Mouse (Mus musculus) megakaryocyte, adult 5-6 weeks (primary cell): Measurements from ENCODE around the gene Hdc. TPM values are rescaled to one million over a fixed set of nuclear protein-coding genes. Genes with fewer than 3 reads are reported as not detected.

Source experiments
- ATAC-seq: 2 replicates; pipeline ENCODE4 v1.8.0; 2016; ENCODE audit warnings: mild to moderate bottlenecking, inconsistent platforms; ENCODE audit not compliant: poor library complexity, severe bottlenecking
- total RNA-seq, 2 experiments: library from RNA; stranded (forward) in 1 of 2; stranded (reverse) in 1 of 2; fragments of 153-499, 151-499 nt in 1 of 2; fragments of 221-1000, 200-1000 nt in 1 of 2; gene quantifications; 2 replicates each; pipeline versions ENCODE4 v1.2.3 to v1.2.4; 2015 to 2017

Gene Hdc
- total RNA-seq, 2 experiments from 2014 or later, result 21.5 to 42.8 TPM

DNA sequence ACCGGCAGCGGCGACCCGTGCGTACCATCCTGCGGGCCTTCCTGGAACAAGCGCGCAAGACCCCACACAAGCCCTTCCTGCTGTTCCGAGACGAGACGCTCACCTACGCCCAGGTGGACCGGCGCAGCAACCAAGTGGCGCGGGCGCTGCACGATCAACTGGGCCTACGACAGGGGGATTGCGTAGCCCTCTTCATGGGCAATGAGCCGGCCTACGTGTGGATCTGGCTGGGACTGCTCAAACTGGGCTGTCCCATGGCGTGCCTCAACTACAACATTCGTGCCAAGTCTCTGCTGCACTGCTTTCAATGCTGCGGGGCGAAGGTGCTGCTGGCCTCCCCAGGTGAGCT, 65.8 kb downstream of the Hdc start:
- ATAC-seq, result no peak

DNA sequence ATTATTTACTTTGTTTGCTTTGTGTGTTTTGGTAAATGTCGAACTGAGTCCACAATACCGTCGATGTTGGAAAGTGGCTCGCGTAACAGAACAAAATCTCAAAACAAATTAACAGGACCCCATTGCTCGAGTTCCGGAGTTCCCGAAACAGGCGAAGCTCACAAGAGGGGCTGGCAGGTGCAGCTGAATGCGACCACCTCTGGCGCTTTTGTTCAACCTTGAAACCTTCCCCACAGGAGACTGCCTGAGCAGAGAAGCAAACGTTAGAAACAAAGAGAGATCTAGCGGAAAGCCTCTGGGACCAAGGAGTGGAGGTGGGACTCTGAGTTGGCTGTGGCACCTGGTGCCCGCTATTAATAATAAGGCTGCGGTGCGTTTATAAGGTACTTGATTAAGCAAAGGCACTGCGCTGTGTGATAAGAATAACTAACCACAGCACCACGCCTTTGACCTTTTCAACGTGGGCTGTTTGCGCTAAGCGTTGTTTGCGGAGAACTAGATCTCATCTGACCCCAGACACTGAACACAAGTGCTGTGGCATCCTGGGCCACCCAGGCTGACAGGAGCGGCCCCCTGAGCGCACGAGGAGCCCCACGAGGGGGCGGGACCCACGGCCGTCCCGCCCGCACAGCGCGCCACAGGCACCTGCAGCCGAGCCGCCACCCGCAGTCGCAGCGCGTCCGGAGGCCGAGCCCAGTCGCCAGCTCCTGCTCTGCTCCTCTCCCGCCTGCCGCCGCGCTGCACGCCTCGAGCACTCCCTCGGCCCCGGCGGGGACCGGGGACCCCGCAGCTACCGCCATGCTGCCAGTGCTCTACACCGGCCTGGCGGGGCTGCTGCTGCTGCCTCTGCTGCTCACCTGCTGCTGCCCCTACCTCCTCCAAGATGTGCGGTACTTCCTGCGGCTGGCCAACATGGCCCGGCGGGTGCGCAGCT, 66.5 kb downstream of the Hdc start, which contains the start of gene Slc27a2:
Gene Slc27a2 (plus strand): TSS at position 51 of the 934 bp plus-strand sequence.
- peak; percentile 64 for ATAC-seq

DNA sequence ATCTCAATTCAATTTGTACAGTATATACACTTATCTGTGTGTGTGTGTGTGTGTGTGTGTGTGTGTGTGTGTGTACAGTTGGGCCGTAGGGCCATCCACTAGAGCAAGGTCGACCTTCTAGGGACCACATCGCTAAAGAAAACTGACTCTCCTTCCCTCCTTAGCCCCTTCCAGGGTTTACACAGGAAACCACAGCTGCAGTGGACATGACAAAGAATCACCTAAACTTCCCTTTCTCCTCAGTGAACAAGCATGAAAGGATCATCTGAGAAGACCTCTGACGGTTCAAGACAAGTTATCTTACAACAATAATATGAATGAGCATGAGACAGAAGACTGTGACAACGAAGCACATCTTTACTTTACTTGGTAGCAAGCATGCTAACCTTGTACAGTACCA, 67.2 kb downstream of the Hdc start:
- ATAC-seq, result peak; percentile 44; the same call in 1 of the 2 replicates

DNA sequence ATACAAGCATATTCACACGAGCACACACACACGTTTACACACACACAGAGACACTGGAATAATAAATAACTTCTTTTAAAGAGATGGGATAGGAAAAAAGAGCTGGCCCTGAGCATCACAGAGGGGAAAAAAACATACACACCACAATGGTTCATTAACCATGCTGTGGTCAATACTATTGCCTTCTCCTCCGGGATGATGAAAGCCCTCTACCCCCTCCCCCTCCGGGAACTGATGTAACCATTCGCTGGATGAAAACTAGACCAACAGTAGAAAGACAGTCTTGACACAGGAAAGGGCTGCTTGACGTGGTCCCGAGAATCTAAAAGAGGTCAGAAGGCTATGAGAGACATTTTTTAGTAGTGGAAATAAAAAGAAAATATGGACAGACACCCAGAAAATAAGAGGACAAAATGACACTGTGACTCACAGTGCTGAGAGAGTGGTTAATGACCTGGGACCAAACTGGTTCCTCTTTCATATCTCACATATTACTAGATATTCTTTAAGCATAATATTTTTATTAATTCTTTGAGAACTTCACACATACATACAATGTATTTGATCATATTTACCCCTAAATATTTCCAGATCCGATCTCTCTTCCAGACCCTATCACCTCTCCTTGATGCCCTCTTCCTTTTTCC, 67.7 kb downstream of the Hdc start:
- ATAC-seq, result peak; percentile 63

DNA sequence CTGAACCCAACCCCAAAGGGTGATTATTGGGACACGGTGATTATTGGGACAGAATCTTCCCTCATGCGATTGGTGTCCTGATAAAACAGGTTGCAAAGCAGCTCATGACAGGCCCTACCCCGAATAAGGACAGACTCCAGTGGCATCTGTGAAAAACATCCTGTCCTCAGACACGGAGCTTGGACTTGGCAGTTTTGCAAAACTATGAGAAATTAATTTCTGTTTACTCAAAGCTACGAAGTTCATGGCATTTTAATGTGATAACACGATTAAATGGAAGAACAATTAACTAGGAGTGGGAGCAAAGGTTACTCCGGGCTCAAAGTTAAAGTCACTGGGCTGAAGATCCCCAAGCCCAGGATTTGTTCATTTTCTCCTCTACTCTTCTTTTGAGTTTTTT, 69.4 kb downstream of the Hdc start:
- no peak for ATAC-seq

DNA sequence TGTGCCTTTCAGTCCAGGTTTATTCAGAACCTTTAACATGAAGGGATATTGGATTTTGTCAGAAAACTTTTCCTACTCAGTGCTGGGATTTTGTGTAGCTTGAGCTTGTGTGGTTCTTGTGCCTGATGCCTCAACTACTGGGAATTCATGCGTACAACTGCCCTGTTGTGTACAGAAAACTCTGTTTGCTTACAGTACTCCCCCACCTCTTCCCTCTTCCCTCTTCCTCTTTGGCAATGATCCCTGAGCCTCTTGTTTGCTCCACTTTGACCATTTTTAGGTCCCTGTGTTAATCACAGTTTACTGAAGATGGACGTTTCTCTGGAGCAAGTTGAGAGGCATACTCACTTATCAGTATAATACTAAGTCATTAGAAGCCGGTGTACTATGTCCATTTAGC, 72.7 kb downstream of the Hdc start:
- no peak for ATAC-seq

DNA sequence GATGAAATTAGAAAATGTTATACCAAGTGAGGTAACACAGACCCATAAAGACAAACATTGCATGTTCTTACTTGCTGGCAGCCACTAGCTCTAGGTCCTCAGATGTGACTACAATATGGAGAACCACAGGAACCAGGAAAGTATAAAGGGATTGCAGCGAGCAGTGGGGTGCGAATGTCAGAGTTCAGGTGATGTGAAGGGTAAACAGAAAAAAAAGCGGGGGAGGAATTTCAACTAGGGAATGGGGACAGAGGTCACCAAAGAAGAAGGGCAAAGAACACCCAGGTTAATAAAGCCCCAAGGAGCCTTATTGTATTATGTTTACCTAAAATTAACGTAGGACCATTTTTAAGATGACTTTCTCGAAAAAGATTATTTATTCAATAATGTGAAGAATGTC, 73.8 kb downstream of the Hdc start:
- no peak for ATAC-seq

Other genes starting within 250 kb of the Hdc start
- gene Atp8b4, start 118.6 kb downstream of the Hdc start, total RNA-seq (2015), result 108 TPM in 2 replicates
- gene Atp8b4, start 118.6 kb downstream of the Hdc start, total RNA-seq (2017), result 123 and 127 TPM in 2 replicates
- not detected in 2 replicates for gene Slc27a2, start 66.9 kb downstream of the Hdc start, total RNA-seq (2015)
- 0.07 and 0.53 TPM in 2 replicates for gene Slc27a2, start 66.9 kb downstream of the Hdc start, total RNA-seq (2017)
- gene Gabpb1, start 57.0 kb upstream of the Hdc start, total RNA-seq (2015), result 33.0 and 34.7 TPM in 2 replicates
- gene Gabpb1, start 57.0 kb upstream of the Hdc start, total RNA-seq (2017), result 23.5 and 29.8 TPM in 2 replicates
- gene Usp8, start 88.0 kb upstream of the Hdc start, total RNA-seq (2015), result 65.6 and 66.3 TPM in 2 replicates
- 68.0 and 88.7 TPM in 2 replicates for gene Usp8, start 88.0 kb upstream of the Hdc start, total RNA-seq (2017)
- gene Usp50, start 164.2 kb upstream of the Hdc start, total RNA-seq (2015), result 0.47 and 0.66 TPM in 2 replicates
- gene Usp50, start 164.2 kb upstream of the Hdc start, total RNA-seq (2017), result 0.33 TPM in 1 of 2 replicates, not detected in the other